Mouse (Mus musculus) R1 (cell line): ENCODE measurements around the gene Nr6a1.

Experiments used
- DNase-seq: peaks from one replicate; pipeline ENCODE4 v3.0.0-alpha.2; 2018; ENCODE audit warnings: low read depth, low spot score

Gene Nr6a1

GRCm38 (mm10) chr2:38713596-38713995 lies 213.9 kb downstream of the Nr6a1 start:
- no peak for DNase-seq

- DNase-seq: no peak
Observed at GRCm38 (mm10) chr2:38712769-38713125, 214.7 kb downstream of the Nr6a1 start.

- no peak for DNase-seq
Observed at GRCm38 (mm10) chr2:38712076-38712768, 215.3 kb downstream of the Nr6a1 start.

- DNase-seq: peak; percentile 46
Observed at GRCm38 (mm10) chr2:38711421-38711861, 216.0 kb downstream of the Nr6a1 start.

GRCm38 (mm10) chr2:38710304-38711241 lies 216.9 kb downstream of the Nr6a1 start:
- DNase-seq: peak; percentile 47

- no peak for DNase-seq
Observed at GRCm38 (mm10) chr2:38708907-38709688, 218.4 kb downstream of the Nr6a1 start.

- DNase-seq: no peak
Observed at GRCm38 (mm10) chr2:38706661-38707060, 220.8 kb downstream of the Nr6a1 start.

GRCm38 (mm10) chr2:38705036-38705435 lies 222.5 kb downstream of the Nr6a1 start:
- DNase-seq: no peak

GRCm38 (mm10) chr2:38704336-38704735 lies 223.2 kb downstream of the Nr6a1 start:
- no peak for DNase-seq

- no peak for DNase-seq
Observed at GRCm38 (mm10) chr2:38700177-38700576, 227.3 kb downstream of the Nr6a1 start.

GRCm38 (mm10) chr2:38698623-38699022 lies 228.9 kb downstream of the Nr6a1 start:
- DNase-seq: no peak

GRCm38 (mm10) chr2:38697128-38698120 lies 230.1 kb downstream of the Nr6a1 start:
- DNase-seq: no peak

GRCm38 (mm10) chr2:38695770-38696169 lies 231.7 kb downstream of the Nr6a1 start:
- DNase-seq: no peak

GRCm38 (mm10) chr2:38691542-38691941 lies 235.9 kb downstream of the Nr6a1 start:
- DNase-seq: peak; percentile 86

- no peak for DNase-seq
Observed at GRCm38 (mm10) chr2:38689881-38690280, 237.6 kb downstream of the Nr6a1 start.

GRCm38 (mm10) chr2:38688791-38689520 lies 238.5 kb downstream of the Nr6a1 start:
- DNase-seq: peak; percentile 85

- no peak for DNase-seq
Observed at GRCm38 (mm10) chr2:38685746-38686145, 241.7 kb downstream of the Nr6a1 start.

- no peak for DNase-seq
Observed at GRCm38 (mm10) chr2:38683083-38683482, 244.4 kb downstream of the Nr6a1 start.

- no peak for DNase-seq
Observed at GRCm38 (mm10) chr2:38682209-38682608, 245.3 kb downstream of the Nr6a1 start.

GRCm38 (mm10) chr2:38678947-38679346 lies 248.5 kb downstream of the Nr6a1 start:
- no peak for DNase-seq
